Mouse (Mus musculus) liver, embryonic 11.5 days (tissue): ENCODE data around the gene Nbl1. TPM values are rescaled to one million over a fixed set of nuclear protein-coding genes. Genes with fewer than 3 reads are reported as not detected.
A peak's percentile ranks its signal among the peaks of the same experiment; 100 is the strongest.

Experiments
- ATAC-seq: fragments of 200-750 bp; cut with Nextera tagmentation; replicated peaks from 2 replicates; pipeline ENCODE4 v1.8.0; 2017; ENCODE audit warnings: moderate number of reproducible peaks, mild to moderate bottlenecking, moderate TSS enrichment, moderate library complexity; ENCODE audit not compliant: low FRiP score
- DNase-seq: peaks from one replicate; pipeline ENCODE4 v3.0.0-alpha.2; 2017; ENCODE audit warnings: low spot score
- H3K27ac ChIP-seq: fragments of 300-500 bp; sonication (generic); 2 replicates; pipeline ENCODE4 v1.5.1; 2014; ENCODE audit warnings: mild to moderate bottlenecking, low read depth, low read length, control low read depth
- H3K27me3 ChIP-seq: fragments of 300-500 bp; sonication (generic); replicated peaks from 2 replicates; pipeline ENCODE4 v1.6.1; 2014; ENCODE audit warnings: low read length, mixed read lengths; ENCODE audit not compliant: control insufficient read depth, insufficient read depth
- H3K36me3 ChIP-seq: fragments of 300-500 bp; sonication (generic); 2 replicates; pipeline ENCODE4 v1.6.1; 2014; ENCODE audit warnings: mild to moderate bottlenecking, low read length, moderate library complexity, mixed read lengths; ENCODE audit not compliant: control insufficient read depth, insufficient read depth
- H3K4me1 ChIP-seq: fragments of 300-500 bp; sonication (generic); replicated peaks from 2 replicates; pipeline ENCODE4 v1.6.1; 2014; ENCODE audit warnings: low read length, mixed read lengths; ENCODE audit not compliant: control insufficient read depth, insufficient read depth
- H3K4me2 ChIP-seq: fragments of 300-500 bp; sonication (generic); 2 replicates; pipeline ENCODE4 v1.6.1; 2014; ENCODE audit warnings: mild to moderate bottlenecking, control low read depth, moderate library complexity
- H3K4me3 ChIP-seq: fragments of 300-500 bp; sonication (generic); 2 replicates; pipeline ENCODE4 v1.5.1; 2014; ENCODE audit warnings: low read depth, low read length, control low read depth
- H3K9ac ChIP-seq: fragments of 300-500 bp; sonication (generic); 2 replicates; pipeline ENCODE4 v1.6.1; 2014; ENCODE audit warnings: low read depth, low read length, control low read depth
- H3K9me3 ChIP-seq: fragments of 300-500 bp; sonication (generic); 2 replicates; pipeline ENCODE4 v1.6.1; 2016; ENCODE audit warnings: low read length, inconsistent platforms, mixed read lengths; ENCODE audit not compliant: control insufficient read depth
- WGBS: fragments of 180-500 bp; shearing (Covaris S2); extraction: QIAGEN DNeasy Blood & Tissue Kit; methylation state at CpG from one replicate; pipeline ENCODE4 v1.1.7; 2014; 5-methylcytosine and 5-hydroxymethylcytosine counted together
- polyA plus RNA-seq: library from polyadenylated mRNA; unstranded; fragments of >200 nt; fragmentation: Nextera tagmentation; extraction: Ambion mirVana; gene quantifications from 2 replicates; pipeline ENCODE4 v1.2.1, GENCODE M21; 2014

Nbl1 gene
- polyA plus RNA-seq, 1 experiment from 2014 or later, result 5.0 TPM

DNA sequence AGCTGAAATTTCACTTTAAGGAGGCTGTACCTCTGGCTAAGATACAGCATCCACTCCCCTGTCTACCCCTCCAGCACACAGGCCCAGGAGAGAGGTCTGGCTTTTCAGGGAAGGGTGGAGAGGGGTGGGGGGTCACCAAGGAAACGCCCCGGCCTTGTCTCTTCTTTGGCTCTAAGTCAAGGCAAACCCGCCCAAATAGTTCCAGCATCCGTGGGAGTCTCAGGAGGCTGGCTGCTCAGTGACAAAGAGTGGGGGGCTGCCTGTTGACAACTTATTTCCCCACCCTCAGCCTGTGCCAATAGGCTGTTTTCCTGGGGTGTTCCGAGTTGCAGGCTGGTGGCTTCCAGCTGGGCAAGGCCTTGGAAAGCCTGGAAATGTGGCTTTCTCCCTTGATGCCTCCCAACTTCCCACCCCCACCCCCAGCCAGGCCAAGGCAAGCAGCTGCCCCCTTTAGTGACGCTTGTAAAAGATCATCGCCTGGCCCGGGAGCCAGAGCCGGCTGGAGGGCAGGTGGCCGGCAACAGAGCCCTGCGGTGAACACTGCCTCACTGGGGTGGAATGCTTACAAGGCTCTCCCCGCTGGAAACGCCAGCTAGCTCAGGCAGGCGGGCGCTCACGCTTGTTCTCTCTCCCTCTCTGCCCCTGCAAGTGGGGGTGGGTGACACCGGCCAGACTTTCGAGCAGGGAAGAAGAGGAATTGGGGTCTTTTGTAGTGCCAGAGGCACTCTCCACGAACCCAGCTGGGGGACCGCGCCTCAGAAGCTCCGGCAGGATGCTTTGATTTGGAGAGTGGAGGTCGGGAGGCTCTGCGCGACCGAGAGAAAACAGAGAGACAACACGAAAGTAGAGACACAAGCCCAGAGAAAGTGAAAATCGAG, 1.1 kb downstream of the Nbl1 start:
- DNase-seq, result no peak
- Histone ChIP-seq H3K27ac (no peak overlapping the region), H3K4me1 (peaks cover 3% of the 10 kb centered on the region), H3K9ac (no peak overlapping the region), H3K9me3 (peaks cover 6% of the 10 kb centered on the region; the same call in 1 of the 2 replicates), H3K4me3 (peak overlapping the region; percentile 53), H3K4me2 (peak overlapping the region; percentile 73), H3K27me3 (peaks cover 77% of the 10 kb centered on the region), H3K36me3 (no peaks in the 10 kb centered on the region)
- WGBS, result 7% methylated on average over 28 of the region's 28 CpGs
- ATAC-seq, result no peak

DNA sequence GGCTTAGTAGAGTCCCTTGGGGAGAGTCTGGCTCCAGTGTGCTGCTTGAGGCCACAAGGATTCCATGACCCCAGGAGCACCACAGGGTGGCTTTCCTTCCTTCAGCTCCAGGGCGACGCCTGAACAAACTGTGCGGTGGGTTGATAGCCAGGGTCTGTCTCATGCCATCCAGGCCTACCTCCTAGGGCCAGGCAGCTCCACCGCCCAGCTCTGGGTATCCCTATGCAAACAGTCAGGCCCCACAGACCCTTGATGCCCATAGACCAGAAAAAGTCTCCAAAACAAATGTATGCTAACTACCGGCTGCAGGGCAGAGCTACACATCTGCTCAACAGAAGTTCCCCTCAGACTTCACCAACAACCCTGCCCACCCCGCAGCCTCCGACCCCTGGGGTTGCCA, 1.7 kb downstream of the Nbl1 start:
- no peak overlapping the region for H3K9ac ChIP-seq

DNA sequence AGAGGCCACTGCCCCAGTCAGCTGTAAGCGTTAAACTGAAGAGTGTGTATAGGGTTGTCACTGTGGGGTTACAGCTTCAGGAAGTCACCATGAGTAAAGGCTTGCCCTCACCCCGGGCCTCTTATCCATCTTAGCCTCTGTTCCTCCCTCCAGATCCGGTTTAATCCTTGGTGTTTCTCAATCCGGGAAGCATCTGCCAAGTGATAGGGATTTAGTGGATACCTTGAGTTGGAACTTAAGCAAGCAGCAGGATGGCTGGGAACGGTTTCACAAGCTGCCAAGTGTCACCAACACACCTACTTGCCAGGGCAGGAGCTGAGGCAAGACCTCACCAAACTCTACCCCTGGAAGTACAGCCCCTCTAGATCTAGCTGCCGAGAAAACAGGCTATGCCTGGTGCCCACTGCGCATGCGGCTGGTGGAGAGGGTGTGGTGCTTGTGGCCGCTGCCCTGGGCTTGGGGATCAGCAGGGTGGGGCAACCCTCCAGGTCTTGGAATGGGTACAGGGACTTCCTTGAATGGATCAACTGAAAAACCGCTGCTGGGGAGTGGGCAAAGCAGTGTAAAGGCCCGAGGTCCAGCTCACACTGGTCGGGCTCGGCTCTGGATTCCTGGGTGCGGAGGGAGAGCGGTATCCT, 2.4 kb downstream of the Nbl1 start:
- Histone ChIP-seq H3K4me2 (no peak overlapping the region), H3K27me3 (peaks cover 77% of the 10 kb centered on the region), H3K9me3 (peaks cover 6% of the 10 kb centered on the region; the same call in 1 of the 2 replicates), H3K4me1 (peaks cover 3% of the 10 kb centered on the region), H3K27ac (no peak overlapping the region), H3K36me3 (no peaks in the 10 kb centered on the region), H3K4me3 (no peak overlapping the region), H3K9ac (no peak overlapping the region)
- DNase-seq (no peak), ATAC-seq (no peak)
- 55% methylated on average over 15 of the region's 15 CpGs for WGBS

More for the DNA sequence above, 1.7 kb downstream of the Nbl1 start:
- no peak overlapping the region for H3K27ac ChIP-seq
- WGBS, result 37% methylated on average over 7 of the region's 7 CpGs
- peaks cover 6% of the 10 kb centered on the region; the same call in 1 of the 2 replicates for H3K9me3 ChIP-seq
- no peaks in the 10 kb centered on the region for H3K36me3 ChIP-seq
- peaks cover 77% of the 10 kb centered on the region for H3K27me3 ChIP-seq
- H3K4me2 ChIP-seq, result no peak overlapping the region
- H3K4me1 ChIP-seq, result peaks cover 3% of the 10 kb centered on the region
- DNase-seq (no peak), ATAC-seq (no peak)
- no peak overlapping the region for H3K4me3 ChIP-seq

DNA sequence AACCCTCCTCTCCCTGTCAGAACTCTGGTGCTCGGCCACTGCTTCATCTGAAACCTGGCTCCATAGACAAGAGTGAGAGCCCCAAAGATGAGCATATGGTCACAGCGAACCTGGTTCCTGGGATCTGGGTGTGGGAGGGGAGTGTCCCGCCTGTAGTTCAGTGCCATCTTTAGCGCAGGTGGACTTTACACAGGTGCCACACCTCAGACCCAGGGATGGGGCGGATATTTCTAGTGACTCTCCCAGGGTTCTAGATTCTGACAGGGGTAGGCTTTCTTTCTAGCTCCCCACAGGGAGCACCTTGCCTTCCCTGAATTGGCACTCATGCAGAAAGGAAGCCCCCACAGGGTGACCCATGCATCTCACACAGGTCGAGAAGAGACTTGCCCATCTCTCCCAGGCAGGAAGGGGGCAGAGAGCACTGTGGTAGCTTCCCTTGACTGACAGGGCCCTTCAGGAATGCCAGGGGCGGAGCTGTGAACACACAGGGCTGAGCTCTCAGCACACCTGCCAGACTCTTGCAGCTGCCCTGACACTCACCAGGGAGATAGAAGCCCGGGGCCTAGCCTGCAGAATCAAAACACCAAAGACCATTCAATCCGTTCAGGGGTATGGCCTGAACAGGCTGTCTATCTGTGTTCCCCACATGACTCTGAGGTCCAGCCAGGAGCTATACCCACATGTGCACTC, 3.7 kb downstream of the Nbl1 start:
- 43% methylated on average over 9 of the region's 9 CpGs for WGBS
- Histone ChIP-seq H3K4me1 (peaks cover 3% of the 10 kb centered on the region), H3K27me3 (peaks cover 71% of the 10 kb centered on the region), H3K4me2 (no peak overlapping the region), H3K36me3 (no peaks in the 10 kb centered on the region), H3K9ac (no peak overlapping the region), H3K9me3 (no peaks in the 10 kb centered on the region), H3K27ac (no peak overlapping the region), H3K4me3 (no peak overlapping the region)
- no peak for DNase-seq
- no peak for ATAC-seq

DNA sequence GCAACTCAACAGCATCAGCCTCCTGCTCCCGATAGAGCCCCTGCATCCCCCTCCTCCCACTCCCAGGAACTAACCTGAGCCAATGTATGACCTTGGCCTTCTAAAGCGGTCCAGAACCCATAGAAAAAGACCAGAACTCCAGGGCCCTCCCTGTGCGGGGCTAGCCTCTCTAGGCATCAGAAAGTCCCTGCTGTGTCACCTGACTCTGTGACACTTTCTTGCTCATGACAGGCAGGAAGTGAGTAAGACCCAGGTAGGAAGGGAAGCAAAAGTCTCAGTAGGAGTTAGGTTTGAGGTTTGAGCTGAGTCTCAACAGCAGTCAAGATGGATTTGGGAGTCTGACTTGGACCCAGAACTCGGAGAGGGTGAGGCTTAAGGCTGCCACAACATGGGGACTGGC, 5.8 kb downstream of the Nbl1 start:
- DNase-seq (no peak), ATAC-seq (no peak)
- 54% methylated on average over 4 of the region's 4 CpGs for WGBS
- Histone ChIP-seq H3K27me3 (peaks cover 54% of the 10 kb centered on the region), H3K9me3 (no peaks in the 10 kb centered on the region), H3K4me2 (no peak overlapping the region), H3K9ac (no peak overlapping the region), H3K4me1 (peaks cover 4% of the 10 kb centered on the region; the same call in 1 of the 2 replicates), H3K36me3 (no peaks in the 10 kb centered on the region), H3K27ac (no peak overlapping the region), H3K4me3 (no peak overlapping the region)

DNA sequence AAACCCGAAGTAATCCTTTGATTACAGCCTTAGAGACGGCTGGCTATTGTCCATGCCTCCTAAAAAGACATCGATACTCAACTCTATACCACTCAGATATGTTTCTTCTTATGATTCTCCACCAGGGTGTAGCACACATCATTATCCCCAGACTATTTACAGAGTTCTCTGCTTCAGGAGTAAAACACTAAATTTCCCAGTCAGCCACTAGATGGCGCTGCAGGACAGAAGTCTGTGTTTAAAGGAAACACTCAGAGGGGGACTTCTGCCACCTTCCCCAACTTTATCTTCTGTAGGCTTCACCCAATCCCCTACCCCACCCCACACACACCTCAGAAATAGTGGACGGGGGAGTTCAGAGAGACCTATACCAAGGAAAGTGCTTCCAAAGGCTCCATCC, 6.8 kb downstream of the Nbl1 start:
- Histone ChIP-seq H3K27me3 (peaks cover 45% of the 10 kb centered on the region), H3K4me1 (peaks cover 3% of the 10 kb centered on the region; the same call in 1 of the 2 replicates), H3K27ac (no peak overlapping the region), H3K9me3 (no peaks in the 10 kb centered on the region), H3K4me2 (no peak overlapping the region), H3K9ac (no peak overlapping the region), H3K36me3 (no peaks in the 10 kb centered on the region), H3K4me3 (no peak overlapping the region)
- DNase-seq (peak; percentile 73), ATAC-seq (no peak)
- 23% methylated on average over 5 of the region's 5 CpGs for WGBS

DNA sequence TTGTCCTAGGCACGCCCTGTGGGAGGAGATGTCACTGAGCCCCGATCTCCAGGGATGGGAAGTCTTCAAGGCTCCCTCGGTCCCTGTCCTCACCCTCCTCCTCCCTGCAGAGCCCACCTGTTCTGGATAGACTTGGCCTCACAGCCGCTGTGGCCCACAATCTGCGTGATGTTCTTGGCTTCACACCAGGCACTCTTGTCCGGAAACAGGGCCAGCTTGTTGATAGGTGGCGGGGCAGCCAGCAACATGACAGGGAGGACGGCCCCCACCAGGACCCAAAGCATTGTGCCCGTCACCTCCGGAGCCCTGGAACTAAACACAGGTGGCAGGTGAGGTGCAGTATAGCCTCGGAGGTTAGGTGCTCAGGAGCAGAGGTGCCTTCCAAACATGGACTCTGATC, 7.5 kb downstream of the Nbl1 start:
- Histone ChIP-seq H3K9me3 (no peaks in the 10 kb centered on the region), H3K27me3 (peaks cover 38% of the 10 kb centered on the region), H3K4me1 (peaks cover 3% of the 10 kb centered on the region; the same call in 1 of the 2 replicates), H3K4me3 (no peak overlapping the region), H3K36me3 (no peaks in the 10 kb centered on the region), H3K27ac (no peak overlapping the region), H3K4me2 (no peak overlapping the region), H3K9ac (no peak overlapping the region)
- ATAC-seq (no peak), DNase-seq (no peak)
- WGBS, result 58% methylated on average over 11 of the region's 11 CpGs

DNA sequence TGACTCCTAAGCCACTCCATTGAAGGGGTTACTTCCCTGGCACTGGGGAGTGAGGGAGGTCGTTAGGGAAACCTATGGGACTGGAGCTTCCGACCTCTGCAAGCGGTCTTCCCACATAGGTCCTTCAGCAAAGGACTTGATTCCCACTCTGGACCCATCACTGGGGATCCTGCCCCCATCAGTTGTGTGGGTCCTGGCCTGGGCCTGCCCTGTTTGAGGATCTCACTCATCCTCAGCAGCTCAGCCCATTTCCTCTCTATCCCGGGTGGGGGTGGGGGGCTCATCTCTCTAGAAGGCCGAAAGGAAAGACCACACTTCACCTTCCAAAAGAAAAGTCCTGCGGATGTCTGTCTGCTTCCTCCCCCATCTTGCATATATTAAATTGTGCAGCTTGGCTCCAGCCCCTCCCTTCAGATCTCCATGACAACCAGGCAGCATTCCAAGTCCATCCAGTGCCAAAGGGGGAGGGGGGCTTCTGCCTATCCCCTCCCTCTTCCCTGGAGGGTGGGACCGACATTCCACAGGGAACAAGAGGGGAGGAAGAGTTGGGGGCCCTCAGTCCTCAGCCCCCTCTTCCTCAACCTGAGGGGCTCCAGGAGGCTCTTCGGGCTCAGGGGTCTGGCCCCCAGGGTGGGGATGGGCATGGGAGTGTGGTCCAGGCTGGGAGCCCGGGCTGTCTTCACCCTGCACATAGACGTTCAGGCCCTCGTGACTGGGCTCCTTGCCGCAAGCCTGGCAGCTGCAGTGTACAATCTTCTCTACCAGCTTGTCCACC, 9.8 kb downstream of the Nbl1 start:
- peaks cover 17% of the 10 kb centered on the region for H3K27me3 ChIP-seq
- no peak overlapping the region for H3K27ac ChIP-seq
- DNase-seq, result no peak
- 49% methylated on average over 12 of the region's 12 CpGs for WGBS
- H3K36me3 ChIP-seq, result no peaks in the 10 kb centered on the region
- H3K4me2 ChIP-seq, result no peak overlapping the region
- peaks cover 3% of the 10 kb centered on the region; the same call in 1 of the 2 replicates for H3K4me1 ChIP-seq
- no peak overlapping the region for H3K9ac ChIP-seq
- no peaks in the 10 kb centered on the region for H3K9me3 ChIP-seq
- ATAC-seq, result no peak
- H3K4me3 ChIP-seq, result no peak overlapping the region
